ENCODE assay signal across 8 mouse cellular contexts in genomic region chr8:111595712-111596484, GRCm38 (mm10). TPM values are rescaled to one million over a fixed set of nuclear protein-coding genes. Genes with fewer than 3 reads are reported as not detected.
A peak's percentile ranks its signal among the peaks of the same experiment; 100 is the strongest.
DNase-seq lines count a peak whose midpoint lies in the region; ATAC-seq and TF ChIP-seq lines count a peak whose summit lies in the region.

No protein-coding gene starts in this region.

- peak; percentile 85 to 97 for TF ChIP-seq EP300 in MEL (IDR thresholded peaks at IDR 0.05; ENCODE audit: low read depth in 1 of 2, low read length in 2 of 2)

- TF ChIP-seq CTCF in MEL (IDR thresholded peaks at IDR 0.05 in 2 of 3, conservative IDR thresholded peaks at IDR 0.05 in 1 of 3; ENCODE audit: control insufficient read depth in 1 of 3, insufficient read depth in 1 of 3, low read depth in 2 of 3, low read length in 3 of 3, poor library complexity in 1 of 3, severe bottlenecking in 1 of 3), result no peak

- H3K4me2 ChIP-seq in stomach, embryonic 15.5 days, result no peak overlapping the region; the same call in 1 of the 2 replicates

- peak; percentile 16 for DNase-seq in gastrocnemius, postnatal 14 days
- DNase-seq in gastrocnemius, postnatal 4 days (ENCODE audit: low spot score in 2 of 2), result no peak
- peak; percentile 96 for DNase-seq in MEL (ENCODE audit: low read depth, low spot score)
- DNase-seq in heart, adult 18-20 months, result peak; percentile 53 to 72
- peak; percentile 18 to 21 for DNase-seq in kidney, adult 8-10 months
- peak; percentile 71 for DNase-seq in lung, postnatal 14 days
- DNase-seq in cerebellum, adult 8-10 months, result no peak

- peak; percentile 72 for ATAC-seq in stomach, embryonic 15.5 days (ENCODE audit: insufficient read depth, low FRiP score, low read depth)

- peak overlapping the region; percentile 58 for H3K9ac ChIP-seq in MEL (ENCODE audit: control insufficient read depth, low read depth, low read length, poor library complexity, severe bottlenecking)
- H3K9ac ChIP-seq in stomach, embryonic 15.5 days, result no peak overlapping the region

- intact Hi-C loops in gastrocnemius, postnatal 14 days (cut with DNase I; ENCODE audit: low total_unique reads), result no loop called here

- H3K9me3 ChIP-seq in MEL (replicated peaks; ENCODE audit: insufficient read depth, low read length), result no peaks in the 10 kb centered on the region
- no peaks in the 10 kb centered on the region for H3K9me3 ChIP-seq in stomach, embryonic 15.5 days

- WGBS in stomach, embryonic 15.5 days, result 48% methylated on average over 15 of the region's 15 CpGs

- peak overlapping the region; percentile 88 for H3K27ac ChIP-seq in MEL (ENCODE audit: control insufficient read depth, low read depth, low read length)
- peak overlapping the region; percentile 83 for H3K27ac ChIP-seq in stomach, embryonic 15.5 days

- peaks cover 0 to 31% of the 10 kb centered on the region in 2 experiments; a peak in 2 of 4 replicates for H3K36me3 ChIP-seq in MEL (ENCODE audit: control insufficient read depth in 1 of 2, insufficient read depth in 2 of 2, low read length in 2 of 2)
- H3K36me3 ChIP-seq in stomach, embryonic 15.5 days, result no peaks in the 10 kb centered on the region

- TF ChIP-seq POLR2A in MEL (IDR thresholded peaks at IDR 0.05; ENCODE audit: control insufficient read depth in 1 of 2, insufficient read depth in 1 of 2, low read depth in 1 of 2, low read length in 2 of 2, poor library complexity in 1 of 2), result peak in 1 of 2 experiments; percentile 60; a peak in 1 of 4 replicates

- H3K79me2 ChIP-seq in MEL (ENCODE audit: control insufficient read depth, insufficient read depth, low read length, poor library complexity), result peaks cover 7% of the 10 kb centered on the region

- H3K4me3 ChIP-seq in MEL (ENCODE audit: control insufficient read depth in 1 of 2, insufficient read depth in 1 of 2, low read depth in 2 of 2, low read length in 2 of 2), result peak overlapping the region; percentile 22 to 47
- 0 out of 2 replicates have a peak overlapping the region, but pooled peaks have one; percentile 1 for H3K4me3 ChIP-seq in stomach, embryonic 15.5 days (replicated peaks)

- TF ChIP-seq RAD21 in MEL (IDR thresholded peaks at IDR 0.05; ENCODE audit: low read depth, low read length), result no peak; the same call in 1 of the 2 replicates

- H3K27me3 ChIP-seq in MEL (ENCODE audit: control insufficient read depth in 1 of 2, insufficient read depth in 2 of 2, low read length in 2 of 2), result no peaks in the 10 kb centered on the region
- H3K27me3 ChIP-seq in stomach, embryonic 15.5 days (replicated peaks), result no peaks in the 10 kb centered on the region

- peaks cover 31 to 37% of the 10 kb centered on the region in 2 experiments for H3K4me1 ChIP-seq in MEL (ENCODE audit: control insufficient read depth in 1 of 2, insufficient read depth in 2 of 2, low read length in 2 of 2)
- H3K4me1 ChIP-seq in stomach, embryonic 15.5 days, result peaks cover 40% of the 10 kb centered on the region

TF ChIP-seq in MEL, 35 proteins besides CTCF, POLR2A, EP300 and RAD21:
- TF ChIP-seq MAX (IDR thresholded peaks at IDR 0.05; ENCODE audit: low read length) (peak; percentile 88), ZC3H11A (IDR thresholded peaks at IDR 0.05; ENCODE audit: low read depth, low read length) (no peak), USF1 (IDR thresholded peaks at IDR 0.05; ENCODE audit: low read depth, low read length) (peak; percentile 26; the same call in 1 of the 2 replicates), CHD2 (IDR thresholded peaks at IDR 0.05; ENCODE audit: low read length) (no peak; the same call in 1 of the 2 replicates), MYC (IDR thresholded peaks at IDR 0.05; ENCODE audit: low read depth, low read length) (peak; percentile 76), CHD1 (IDR thresholded peaks at IDR 0.05; ENCODE audit: low read depth, low read length) (peak; percentile 96), MYB (IDR thresholded peaks at IDR 0.05; ENCODE audit: low read depth, low read length) (peak; percentile 96), TBP (IDR thresholded peaks at IDR 0.05; ENCODE audit: low read depth, low read length) (peak; percentile 44; the same call in 1 of the 2 replicates), KAT2A (conservative IDR thresholded peaks at IDR 0.05; ENCODE audit: low read depth, low read length) (peak; percentile 8; the same call in 1 of the 2 replicates), TCF12 (IDR thresholded peaks at IDR 0.05; ENCODE audit: low read depth, low read length) (peak; percentile 90), ELF1 (IDR thresholded peaks at IDR 0.05; ENCODE audit: low read depth, low read length) (peak; percentile 81), TAL1 (IDR thresholded peaks at IDR 0.05; ENCODE audit: low read length) (peak; percentile 73), POLR2AphosphoS5 (IDR thresholded peaks at IDR 0.05; ENCODE audit: borderline replicate concordance, low read depth, low read length) (no peak), HCFC1 (IDR thresholded peaks at IDR 0.05; ENCODE audit: low read depth, low read length) (peak; percentile 66; the same call in 1 of the 2 replicates), ETS1 (IDR thresholded peaks at IDR 0.05; ENCODE audit: low read depth, low read length) (peak; percentile 92), SIN3A (IDR thresholded peaks at IDR 0.05; ENCODE audit: low read length) (peak; percentile 94), MAFK (IDR thresholded peaks at IDR 0.05; ENCODE audit: borderline replicate concordance, low read depth, low read length) (no peak), MEF2A (IDR thresholded peaks at IDR 0.05; ENCODE audit: extremely low read depth, insufficient replicate concordance, low read depth, low read length, poor library complexity, severe bottlenecking) (0 out of 2 replicates have a peak, but pooled peaks have one; percentile 73), MAZ (IDR thresholded peaks at IDR 0.05; ENCODE audit: low read depth, low read length) (peak; percentile 72; the same call in 1 of the 2 replicates), ZMIZ1 (IDR thresholded peaks at IDR 0.05; ENCODE audit: low read depth, low read length) (peak; percentile 24), NELFE (IDR thresholded peaks at IDR 0.05; ENCODE audit: low read depth, low read length) (peak; percentile 61), POLR2AphosphoS2 (IDR thresholded peaks at IDR 0.05; ENCODE audit: low read length) (0 out of 2 replicates have a peak, but pooled peaks have one; percentile 44), ZKSCAN1 (IDR thresholded peaks at IDR 0.05; ENCODE audit: low read depth, low read length) (no peak), USF2 (IDR thresholded peaks at IDR 0.05; ENCODE audit: borderline replicate concordance in 1 of 2, insufficient read depth in 1 of 2, low read depth in 1 of 2, low read length in 2 of 2) (no peak), NRF1 (IDR thresholded peaks at IDR 0.05; ENCODE audit: insufficient read depth, low read depth, low read length, poor library complexity, severe bottlenecking) (peak; percentile 65), RCOR1 (IDR thresholded peaks at IDR 0.05; ENCODE audit: low read depth, low read length) (peak; percentile 72), GATA1 (IDR thresholded peaks at IDR 0.05; ENCODE audit: low read depth, low read length) (peak; percentile 92), ZNF384 (IDR thresholded peaks at IDR 0.05; ENCODE audit: low read depth, low read length) (0 out of 2 replicates have a peak, but pooled peaks have one; percentile 7), JUND (IDR thresholded peaks at IDR 0.05; ENCODE audit: low read depth, low read length) (peak; percentile 33; the same call in 1 of the 2 replicates), E2F4 (IDR thresholded peaks at IDR 0.05; ENCODE audit: borderline replicate concordance, low read depth, low read length) (peak; percentile 67; the same call in 1 of the 2 replicates), SMC3 (IDR thresholded peaks at IDR 0.05; ENCODE audit: low read depth, low read length) (no peak), GABPA (IDR thresholded peaks at IDR 0.05; ENCODE audit: low read depth, low read length) (peak; percentile 59; the same call in 1 of the 2 replicates), MXI1 (IDR thresholded peaks at IDR 0.05; ENCODE audit: low read depth, low read length) (peak; percentile 89), BHLHE40 (IDR thresholded peaks at IDR 0.05; ENCODE audit: borderline replicate concordance, low read depth, low read length) (peak; percentile 97), UBTF (IDR thresholded peaks at IDR 0.05; ENCODE audit: borderline replicate concordance, insufficient read depth, low read depth, low read length) (no peak)

RNA-seq across cellular contexts. Expression of gene Ldhd, which starts 34.3 kb away (rescaled TPM):
- 10 to 100 TPM; 14.1 to 16.0 TPM for total RNA-seq in gastrocnemius, postnatal 14 days (2021)
- 1 to 10 TPM; 3.7 TPM for total RNA-seq in gastrocnemius, postnatal 4 days (2021)
- 0.03 and 0.04 TPM in 2 replicates for total RNA-seq in MEL (2012; rRNA removed)
- polyA plus RNA-seq in MEL (2012; ENCODE audit: insufficient read depth in 1 of 2, insufficient read length in 2 of 2, low read depth in 1 of 2, low replicate concordance in 2 of 2, missing spikeins in 1 of 2), result not detected
- total RNA-seq in heart, adult 18-20 months (2021), result 10 to 100 TPM; 49.2 to 51.1 TPM
- 1.2 and 1.7 TPM in 2 replicates for polyA plus RNA-seq in stomach, embryonic 15.5 days (2015; fragmentation: Nextera tagmentation; extraction: Ambion mirVana)

RNA-seq across cellular contexts. Expression of gene Zfp1, which starts 47.3 kb away (rescaled TPM):
- 1 to 10 TPM; 7.4 to 8.4 TPM for total RNA-seq in gastrocnemius, postnatal 14 days (2021)
- total RNA-seq in gastrocnemius, postnatal 4 days (2021), result 10 to 100 TPM; 10.1 to 11.4 TPM
- 12.0 and 12.2 TPM in 2 replicates for total RNA-seq in MEL (2012; rRNA removed)
- 10 to 100 TPM in 1 of 2 experiments, not detected in 1; 12.4 TPM for polyA plus RNA-seq in MEL (2012; ENCODE audit: insufficient read depth in 1 of 2, insufficient read length in 2 of 2, low read depth in 1 of 2, low replicate concordance in 2 of 2, missing spikeins in 1 of 2)
- total RNA-seq in heart, adult 18-20 months (2021), result 1 to 10 TPM; 6.5 to 7.4 TPM
- 17.7 and 19.8 TPM in 2 replicates for polyA plus RNA-seq in stomach, embryonic 15.5 days (2015; fragmentation: Nextera tagmentation; extraction: Ambion mirVana)

Comparison
In these comparisons a context has a peak if more than half of its experiments do, and no peak if none do; other contexts are left out.
1. DNase-seq: peak in gastrocnemius, postnatal 14 days (single experiment), MEL (single experiment), heart, adult 18-20 months (2 of 2), kidney, adult 8-10 months (2 of 2) and lung, postnatal 14 days (single experiment); none in gastrocnemius, postnatal 4 days (0 of 2) and cerebellum, adult 8-10 months (single experiment).